ENCODE assay signal across 8 mouse cellular contexts in genomic region chr13:31207709-31208108, GRCm38 (mm10).
DNase-seq lines count a peak whose midpoint lies in the region.

No protein-coding gene starts in this region.

- DNase-seq in layer of hippocampus, adult 11-12 months (ENCODE audit: low spot score), result peak; percentile 22
- no peak for DNase-seq in layer of hippocampus, postnatal 36 days
- peak; percentile 33 to 34 for DNase-seq in adrenal gland, adult 18-20 months (ENCODE audit: low spot score in 2 of 2)
- peak; percentile 20 to 34 for DNase-seq in gastrocnemius, adult 8-10 months (ENCODE audit: low spot score in 2 of 2)
- peak; percentile 71 for DNase-seq in kidney, postnatal 10 days
- DNase-seq in lung, postnatal 36 days, result peak; percentile 81
- peak; percentile 29 for DNase-seq in testis, postnatal 14 days (ENCODE audit: low spot score)
- DNase-seq in MN1 (ENCODE audit: low spot score), result no peak

Comparison
In these comparisons a context has a peak if more than half of its experiments do, and no peak if none do; other contexts are left out.
1. DNase-seq: peak in layer of hippocampus, adult 11-12 months (single experiment), adrenal gland, adult 18-20 months (2 of 2), gastrocnemius, adult 8-10 months (2 of 2), kidney, postnatal 10 days (single experiment), lung, postnatal 36 days (single experiment) and testis, postnatal 14 days (single experiment); none in layer of hippocampus, postnatal 36 days (0 of 2) and MN1 (single experiment).